Mouse (Mus musculus) heart, embryonic 16.5 days (tissue): ENCODE results near the gene Tmbim1. TPM values are rescaled to one million over a fixed set of nuclear protein-coding genes. Genes with fewer than 3 reads are reported as not detected.

ENCODE experiments used
- ATAC-seq: fragments of 200-750 bp; cut with Nextera tagmentation; replicated peaks from 2 replicates; pipeline ENCODE4 v1.8.0; 2017; ENCODE audit warnings: moderate number of reproducible peaks; ENCODE audit not compliant: insufficient read depth, low FRiP score; ENCODE audit errors: extremely low read depth
- H3K27ac ChIP-seq: fragments of 300-500 bp; sonication (generic); 2 replicates; pipeline ENCODE4 v1.5.1; 2014; ENCODE audit warnings: mild to moderate bottlenecking, low read length, control low read depth, moderate library complexity
- H3K27me3 ChIP-seq: fragments of 300-500 bp; sonication (generic); 2 replicates; pipeline ENCODE4 v1.6.1; 2014; ENCODE audit warnings: low read length, mixed read lengths; ENCODE audit not compliant: control insufficient read depth, insufficient read depth
- H3K36me3 ChIP-seq: fragments of 300-500 bp; sonication (generic); 2 replicates; pipeline ENCODE4 v1.6.1; 2014; ENCODE audit not compliant: control insufficient read depth, insufficient read depth
- H3K4me1 ChIP-seq: fragments of 300-500 bp; sonication (generic); 2 replicates; pipeline ENCODE4 v1.6.1; 2014; ENCODE audit warnings: low read length, mixed read lengths; ENCODE audit not compliant: control insufficient read depth, insufficient read depth
- H3K4me2 ChIP-seq: fragments of 300-500 bp; sonication (generic); 2 replicates; pipeline ENCODE4 v1.6.1; 2014; ENCODE audit warnings: low read depth, mild to moderate bottlenecking, control low read depth, low read length
- H3K4me3 ChIP-seq: fragments of 300-500 bp; sonication (generic); 2 replicates; pipeline ENCODE4 v1.5.1; 2014; ENCODE audit warnings: mild to moderate bottlenecking, control low read depth, low read length
- H3K9ac ChIP-seq: fragments of 300-500 bp; sonication (generic); 2 replicates; pipeline ENCODE4 v1.6.1; 2014; ENCODE audit warnings: low read length, control low read depth
- H3K9me3 ChIP-seq: fragments of 300-500 bp; sonication (generic); replicated peaks from 2 replicates; pipeline ENCODE4 v1.6.1; 2016; ENCODE audit warnings: low read length; ENCODE audit not compliant: control insufficient read depth
- WGBS: fragments of 180-500 bp; shearing (Covaris S2); extraction: QIAGEN DNeasy Blood & Tissue Kit; methylation state at CpG from one replicate; pipeline ENCODE4 v1.1.7; 2014; 5-methylcytosine and 5-hydroxymethylcytosine counted together
- polyA plus RNA-seq: library from polyadenylated mRNA; unstranded; fragments of >200 nt; fragmentation: Nextera tagmentation; extraction: Ambion mirVana; gene quantifications from 2 replicates; pipeline ENCODE4 v1.2.1, GENCODE M21; 2015

Tmbim1 gene
- polyA plus RNA-seq, 1 experiment from 2014 or later: 51.4 TPM

DNA sequence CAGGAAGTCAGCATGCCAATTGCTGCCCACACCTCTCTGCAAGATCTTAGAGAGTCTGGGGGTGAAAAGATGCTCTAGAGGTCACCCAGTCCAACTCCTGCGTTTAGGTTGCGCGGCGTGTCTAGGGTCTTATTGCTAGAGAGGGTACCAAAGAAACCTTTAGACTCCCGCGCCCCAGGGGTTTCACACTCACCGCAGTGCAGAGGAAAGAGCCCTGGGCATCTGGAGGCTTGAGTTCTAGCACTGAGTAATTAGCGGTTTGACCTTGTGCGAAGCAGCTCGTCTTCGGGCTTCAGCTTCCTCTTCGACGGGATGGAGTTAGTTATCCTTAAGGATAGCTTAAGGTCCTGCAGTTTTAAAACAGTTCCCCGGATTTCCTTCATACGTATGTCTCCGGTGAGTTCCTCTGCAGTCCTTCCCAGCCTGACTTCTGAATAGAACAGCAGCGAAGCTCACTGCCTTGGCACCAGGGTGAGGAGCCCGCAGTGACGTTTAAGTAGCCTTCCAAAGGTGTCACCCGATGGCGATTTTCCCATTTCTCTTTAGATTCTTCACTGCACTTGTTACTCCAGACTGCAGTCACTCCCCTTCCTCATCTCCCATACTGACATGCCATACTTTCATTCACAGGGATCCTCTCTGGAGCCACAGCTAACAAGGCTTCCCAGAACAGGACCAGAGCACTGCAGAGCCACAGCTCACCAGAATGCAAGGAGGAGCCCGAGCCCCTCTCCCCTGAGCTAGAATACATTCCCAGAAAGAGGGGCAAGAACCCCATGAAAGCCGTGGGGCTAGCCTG lies 20.0 kb downstream of the Tmbim1 start:
- Histone ChIP-seq H3K4me1 (peaks cover 55% of the 10 kb centered on the region), H3K9me3 (no peaks in the 10 kb centered on the region), H3K27ac (peak overlapping the region; percentile 79), H3K4me2 (peak overlapping the region; percentile 69), H3K36me3 (peaks cover 39% of the 10 kb centered on the region), H3K9ac (peak overlapping the region; percentile 93), H3K27me3 (no peaks in the 10 kb centered on the region), H3K4me3 (peak overlapping the region; percentile 93)
- ATAC-seq: no peak
- WGBS: 3% methylated on average over 23 of the region's 23 CpGs

DNA sequence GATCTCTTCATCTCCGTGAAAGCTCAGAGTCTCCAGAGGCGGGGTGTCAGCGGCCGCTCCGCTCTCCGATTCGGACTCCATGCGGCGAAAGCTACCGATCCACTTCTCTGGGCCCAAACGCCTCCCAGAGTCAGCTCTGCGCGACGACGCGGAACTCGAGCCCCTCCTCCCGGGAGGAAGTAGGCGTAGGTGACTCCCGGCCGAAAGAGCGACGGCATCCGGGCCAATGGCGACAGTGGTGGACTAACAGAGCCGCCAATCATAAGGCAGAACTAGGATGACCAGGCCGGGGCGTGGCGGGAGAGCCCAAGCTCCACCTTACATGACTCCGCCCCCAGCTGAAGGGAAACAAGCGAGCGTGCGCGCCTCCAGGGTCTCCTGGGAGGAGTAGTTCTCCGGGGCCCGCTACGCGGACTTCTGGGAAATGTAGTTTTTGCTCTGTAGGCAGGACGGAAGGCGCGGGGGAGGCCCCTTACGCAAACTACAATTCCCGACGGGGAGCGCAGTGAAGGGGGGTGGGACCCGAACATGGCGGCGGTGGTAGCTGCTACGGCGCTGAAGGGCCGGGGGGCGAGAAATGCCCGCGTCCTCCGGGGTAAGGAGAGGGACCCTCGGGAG lies 20.8 kb downstream of the Tmbim1 start, which contains the start of the genes Aamp and Pnkd:
TSS of gene Aamp (minus strand) at position 196 of the 618 bp plus-strand sequence.
TSS of gene Pnkd (plus strand) at position 388 of the 618 bp plus-strand sequence.
- Histone ChIP-seq H3K4me2 (peak within 1 kb of the TSS; percentile 93), H3K9ac (peak within 1 kb of the TSS; percentile 93), H3K27ac (peak within 1 kb of the TSS; percentile 86), H3K4me3 (peak within 1 kb of the TSS; percentile 93), H3K4me1 (peaks cover 48% of the 10 kb centered on the region), H3K9me3 (no peaks in the 10 kb centered on the region), H3K36me3 (peaks cover 45% of the 10 kb centered on the region), H3K27me3 (no peaks in the 10 kb centered on the region)
- WGBS: under 1% methylated on average over 55 of the region's 56 CpGs
- peak; percentile 97 for ATAC-seq

DNA sequence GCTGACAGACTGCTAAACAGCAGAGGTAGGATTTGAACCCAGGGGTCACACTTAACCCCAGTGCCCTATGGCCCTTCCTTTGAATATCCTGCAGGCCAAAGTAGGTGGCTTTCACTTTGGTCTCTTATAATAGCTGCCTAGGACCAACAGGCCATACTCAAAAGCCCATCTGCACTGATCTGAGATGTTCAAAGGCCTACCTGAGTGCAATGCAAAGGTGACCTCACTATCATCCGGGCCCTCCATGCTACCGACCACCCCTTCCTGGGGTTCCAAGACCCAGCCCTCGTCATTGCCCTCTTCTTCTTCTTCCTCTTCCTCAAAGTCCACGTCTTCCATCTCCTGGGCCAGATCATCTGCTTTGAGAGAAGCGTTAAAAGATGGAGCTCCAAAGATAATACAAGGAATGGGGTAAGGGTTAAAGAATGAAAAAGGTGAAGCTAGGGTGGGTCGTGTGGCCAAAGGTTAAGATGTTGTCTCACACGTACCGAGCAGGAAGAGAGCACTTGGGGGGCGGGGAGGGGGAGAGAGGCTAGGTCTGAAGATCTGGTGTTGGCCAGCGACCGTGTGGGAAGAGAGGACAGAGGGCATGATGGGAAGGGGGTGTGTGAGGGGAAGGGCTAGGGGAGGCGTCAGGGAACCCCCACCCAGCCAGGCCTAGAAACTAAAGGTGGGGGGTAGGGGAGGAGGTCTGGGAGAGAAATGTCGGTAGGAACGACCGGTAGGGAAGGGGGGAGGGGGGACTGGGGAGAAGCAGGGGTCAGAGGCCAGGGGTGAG lies 21.5 kb downstream of the Tmbim1 start:
- Histone ChIP-seq H3K9ac (peak overlapping the region; percentile 93), H3K36me3 (peaks cover 38% of the 10 kb centered on the region), H3K4me1 (peaks cover 40% of the 10 kb centered on the region), H3K9me3 (no peaks in the 10 kb centered on the region), H3K27ac (peak overlapping the region; percentile 86), H3K4me2 (peak overlapping the region; percentile 93), H3K4me3 (peak overlapping the region; percentile 92), H3K27me3 (no peaks in the 10 kb centered on the region)
- WGBS: 10% methylated on average over 15 of the region's 15 CpGs
- ATAC-seq: peak; percentile 31

DNA sequence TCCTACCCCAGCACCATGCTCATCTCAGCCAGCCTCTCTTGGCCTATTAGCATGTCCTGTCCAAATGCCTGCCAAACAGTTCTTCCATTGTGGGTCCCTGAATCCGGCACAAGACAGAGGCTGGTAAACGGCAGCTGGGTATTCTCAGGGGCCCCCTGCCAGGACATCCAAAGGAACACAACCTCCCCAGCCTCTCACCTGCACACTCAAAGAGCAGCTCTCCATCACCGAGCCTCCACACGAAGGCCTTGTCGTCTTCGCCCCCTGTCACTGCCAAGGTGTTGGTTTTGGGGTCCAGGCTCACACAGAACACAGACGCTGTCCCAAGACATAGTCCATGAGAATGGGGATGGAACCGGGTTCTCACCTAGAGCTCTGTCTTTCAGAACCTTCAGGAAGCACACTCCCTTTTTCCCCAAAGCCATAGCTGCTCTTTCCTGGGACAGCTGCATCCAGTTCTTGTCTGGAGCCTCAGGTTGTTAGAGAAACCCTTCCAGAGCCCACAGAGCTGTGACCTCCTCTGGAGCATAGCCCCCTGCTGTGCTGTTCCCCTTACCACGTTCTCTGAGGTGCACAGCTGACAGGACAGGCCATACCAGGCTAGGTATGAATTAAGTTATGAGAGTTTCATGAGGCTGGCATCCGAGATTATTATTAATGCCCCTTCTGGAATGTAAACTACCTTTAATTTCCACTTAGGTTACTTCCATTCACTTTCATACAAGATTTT lies 22.4 kb downstream of the Tmbim1 start:
- no peaks in the 10 kb centered on the region for H3K27me3 ChIP-seq
- no peaks in the 10 kb centered on the region for H3K9me3 ChIP-seq
- ATAC-seq: no peak
- no peak overlapping the region for H3K27ac ChIP-seq
- H3K4me3 ChIP-seq: no peak overlapping the region; the same call in 1 of the 2 replicates
- H3K36me3 ChIP-seq: peaks cover 33% of the 10 kb centered on the region
- no peak overlapping the region for H3K4me2 ChIP-seq
- H3K4me1 ChIP-seq: peaks cover 32% of the 10 kb centered on the region
- H3K9ac ChIP-seq: no peak overlapping the region
- 84% methylated on average over 10 of the region's 10 CpGs for WGBS

DNA sequence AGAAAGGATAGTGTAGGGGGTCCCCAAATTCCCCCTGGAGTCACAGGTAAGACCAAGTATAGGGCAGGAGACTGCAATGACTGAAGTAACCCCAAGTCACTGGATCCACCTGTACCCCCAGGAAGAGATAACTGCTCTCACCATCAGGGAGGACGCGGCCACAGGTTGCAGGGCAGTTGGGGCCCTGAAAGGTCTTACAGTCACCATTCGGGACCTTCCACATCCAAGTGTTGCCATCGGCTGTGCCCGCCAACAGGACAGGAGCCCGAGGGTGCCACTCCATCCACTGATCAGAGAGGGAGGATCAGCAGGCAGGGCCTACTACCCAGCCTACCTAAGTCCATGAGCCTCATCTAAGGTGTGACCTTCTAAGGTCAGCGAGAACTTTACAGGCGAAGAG lies 23.5 kb downstream of the Tmbim1 start:
- peaks cover 28% of the 10 kb centered on the region for H3K4me1 ChIP-seq
- H3K4me2 ChIP-seq: no peak overlapping the region
- H3K27me3 ChIP-seq: no peaks in the 10 kb centered on the region
- no peak overlapping the region for H3K27ac ChIP-seq
- ATAC-seq: no peak
- H3K9ac ChIP-seq: no peak overlapping the region
- WGBS: 95% methylated on average over 8 of the region's 8 CpGs
- peaks cover 33% of the 10 kb centered on the region for H3K36me3 ChIP-seq
- no peaks in the 10 kb centered on the region for H3K9me3 ChIP-seq
- H3K4me3 ChIP-seq: no peak overlapping the region

DNA sequence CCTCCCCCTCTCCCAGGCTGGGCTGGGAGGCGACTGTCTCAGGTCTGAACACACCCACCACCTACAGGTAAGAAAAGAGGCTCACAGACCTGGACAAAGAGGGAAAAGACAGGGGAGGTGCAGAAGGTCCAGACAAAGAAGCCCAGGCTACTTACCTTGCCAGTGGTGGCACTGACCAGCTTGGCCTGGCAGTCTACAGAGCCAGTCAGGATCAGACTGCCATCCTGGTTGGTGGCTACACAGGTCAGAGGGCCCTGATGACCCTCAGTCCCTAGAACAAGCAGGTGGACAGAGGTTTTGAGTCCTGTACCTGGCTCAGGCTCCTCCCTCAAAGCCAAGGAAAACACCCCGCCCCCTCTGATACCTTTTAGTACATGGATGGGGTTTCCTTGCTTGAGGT lies 24.1 kb downstream of the Tmbim1 start:
- ATAC-seq: no peak
- Histone ChIP-seq H3K4me2 (no peak overlapping the region), H3K9me3 (no peaks in the 10 kb centered on the region), H3K9ac (no peak overlapping the region), H3K27me3 (no peaks in the 10 kb centered on the region), H3K36me3 (peaks cover 33% of the 10 kb centered on the region), H3K4me3 (no peak overlapping the region), H3K27ac (no peak overlapping the region), H3K4me1 (peaks cover 27% of the 10 kb centered on the region)
- 81% methylated on average over 2 of the region's 2 CpGs for WGBS

DNA sequence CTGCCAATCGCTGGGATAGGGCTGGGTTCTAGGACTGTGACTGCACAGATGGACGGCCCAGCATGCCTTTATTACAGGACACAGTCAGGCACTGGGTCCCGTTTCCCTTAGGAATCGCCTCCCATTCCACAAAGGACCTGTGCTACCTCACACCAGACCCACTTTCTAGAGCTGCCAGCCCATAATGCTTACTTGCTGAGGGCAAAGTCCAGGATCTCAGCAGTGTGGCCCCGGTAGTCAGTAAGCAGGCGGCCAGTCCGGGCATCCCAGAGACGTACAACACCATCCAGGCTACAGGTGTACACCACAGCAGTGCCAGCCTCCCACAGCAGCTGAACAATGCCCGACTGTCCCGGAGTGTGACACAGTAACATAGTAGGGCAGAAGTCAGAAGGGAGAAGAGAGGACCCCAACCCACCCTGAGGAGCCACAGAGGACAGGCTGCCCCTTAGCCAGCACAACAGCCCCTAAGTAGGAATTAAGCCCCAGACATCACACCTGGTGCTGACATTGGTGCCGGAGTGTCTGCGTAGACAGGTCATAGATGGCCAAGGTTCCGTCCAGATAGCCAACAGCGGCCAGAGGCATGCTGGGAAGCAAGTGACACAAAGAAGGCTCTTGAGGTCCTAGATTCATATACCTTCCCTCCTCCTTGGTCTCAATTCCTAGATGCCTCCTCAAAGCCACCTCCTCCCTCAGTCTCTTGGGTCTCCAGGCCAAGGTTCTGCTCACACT lies 24.7 kb downstream of the Tmbim1 start:
- ATAC-seq: no peak
- Histone ChIP-seq H3K4me1 (peaks cover 21% of the 10 kb centered on the region), H3K4me3 (no peak overlapping the region), H3K9me3 (no peaks in the 10 kb centered on the region), H3K27me3 (no peaks in the 10 kb centered on the region), H3K36me3 (peaks cover 33% of the 10 kb centered on the region), H3K27ac (no peak overlapping the region), H3K4me2 (no peak overlapping the region), H3K9ac (no peak overlapping the region)
- WGBS: 93% methylated on average over 14 of the region's 14 CpGs

DNA sequence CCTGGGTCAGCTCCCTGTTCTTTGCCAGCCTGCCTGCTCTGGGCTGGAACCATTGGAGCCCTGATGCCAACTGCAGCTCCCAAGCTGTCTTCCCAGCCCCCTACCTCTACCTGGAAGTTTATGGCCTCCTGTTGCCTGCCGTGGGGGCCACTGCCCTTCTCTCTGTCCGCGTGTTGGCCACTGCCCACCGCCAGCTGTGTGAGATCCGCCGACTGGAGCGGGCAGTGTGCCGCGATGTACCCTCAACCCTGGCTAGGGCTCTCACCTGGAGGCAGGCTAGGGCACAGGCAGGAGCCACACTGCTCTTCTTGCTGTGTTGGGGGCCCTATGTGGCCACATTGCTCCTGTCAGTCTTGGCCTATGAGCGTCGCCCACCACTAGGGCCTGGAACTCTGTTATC lies 26.4 kb downstream of the Tmbim1 start:
- 81% methylated on average over 11 of the region's 11 CpGs for WGBS
- no peak for ATAC-seq
- Histone ChIP-seq H3K4me1 (peaks cover 28% of the 10 kb centered on the region), H3K4me2 (no peak overlapping the region), H3K9ac (no peak overlapping the region), H3K27ac (no peak overlapping the region), H3K36me3 (peaks cover 33% of the 10 kb centered on the region), H3K27me3 (no peaks in the 10 kb centered on the region), H3K9me3 (no peaks in the 10 kb centered on the region), H3K4me3 (no peak overlapping the region)
